Mouse (Mus musculus): ENCODE measurements around the gene Nav2. TPM values are rescaled to one million over a fixed set of nuclear protein-coding genes. Genes with fewer than 3 reads are reported as not detected.

Gene Nav2
- polyA plus RNA-seq, 1 experiment, result 1.3 TPM

DNA sequence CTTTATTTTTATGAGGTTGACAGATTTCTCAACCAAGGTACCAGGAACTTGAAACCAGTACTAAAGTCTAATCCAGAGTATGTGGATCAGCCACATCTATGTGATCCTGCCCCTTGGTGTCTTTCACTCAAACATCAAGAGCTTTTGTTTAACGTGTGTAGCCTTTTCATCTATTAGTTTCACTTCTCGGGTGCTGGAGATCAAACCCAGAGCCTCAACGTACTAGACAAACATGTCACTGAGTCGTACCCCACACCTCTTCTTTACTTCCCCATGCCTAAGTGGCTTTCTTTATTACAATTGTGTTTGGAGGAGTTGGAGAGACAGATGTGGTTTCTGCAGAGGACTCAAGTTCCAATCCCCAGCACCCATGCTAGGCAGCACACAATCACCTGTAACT is 512.7 kb downstream of the Nav2 start:
- TF ChIP-seq FLI1 (IDR thresholded peaks at IDR 0.05; ENCODE audit: low read length) (no peak), GATA1 (IDR thresholded peaks at IDR 0.05; ENCODE audit: borderline replicate concordance, low read length) (no peak)
- Histone ChIP-seq H3K36me3 (replicated peaks; ENCODE audit: low read length) (no peaks in the 10 kb centered on the region), H3K4me1 (no peaks in the 10 kb centered on the region; the same call in 1 of the 2 replicates), H3K9me3 (no peaks in the 10 kb centered on the region), H3K4me3 (replicated peaks) (no peak overlapping the region), H3K27me3 (replicated peaks) (no peaks in the 10 kb centered on the region)

DNA sequence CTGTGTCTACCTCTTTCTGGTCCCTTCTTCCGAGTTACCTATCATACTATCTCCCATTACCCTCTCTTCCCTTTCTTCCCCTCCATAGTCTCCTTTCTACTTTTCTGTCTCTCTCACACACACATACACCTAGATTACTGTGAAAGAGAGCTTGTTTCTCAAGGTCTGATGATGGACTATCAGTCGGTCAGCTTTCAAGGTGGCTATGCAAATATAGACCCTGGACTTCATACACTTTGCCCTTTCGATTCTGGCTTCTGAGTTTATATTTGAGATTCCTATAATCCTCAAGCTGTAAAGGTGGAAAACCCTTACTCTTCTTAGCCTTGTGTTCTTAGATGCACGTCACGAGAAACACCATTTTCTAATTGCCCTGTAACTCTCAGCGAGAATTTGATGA is 515.4 kb downstream of the Nav2 start:
- no peak for TF ChIP-seq FLI1 (IDR thresholded peaks at IDR 0.05; ENCODE audit: low read length)
- TF ChIP-seq GATA1 (IDR thresholded peaks at IDR 0.05; ENCODE audit: borderline replicate concordance, low read length), result no peak
- Histone ChIP-seq H3K4me3 (replicated peaks) (no peak overlapping the region), H3K27me3 (replicated peaks) (no peaks in the 10 kb centered on the region), H3K9me3 (no peaks in the 10 kb centered on the region), H3K4me1 (no peaks in the 10 kb centered on the region; the same call in 1 of the 2 replicates), H3K36me3 (replicated peaks; ENCODE audit: low read length) (no peaks in the 10 kb centered on the region)

DNA sequence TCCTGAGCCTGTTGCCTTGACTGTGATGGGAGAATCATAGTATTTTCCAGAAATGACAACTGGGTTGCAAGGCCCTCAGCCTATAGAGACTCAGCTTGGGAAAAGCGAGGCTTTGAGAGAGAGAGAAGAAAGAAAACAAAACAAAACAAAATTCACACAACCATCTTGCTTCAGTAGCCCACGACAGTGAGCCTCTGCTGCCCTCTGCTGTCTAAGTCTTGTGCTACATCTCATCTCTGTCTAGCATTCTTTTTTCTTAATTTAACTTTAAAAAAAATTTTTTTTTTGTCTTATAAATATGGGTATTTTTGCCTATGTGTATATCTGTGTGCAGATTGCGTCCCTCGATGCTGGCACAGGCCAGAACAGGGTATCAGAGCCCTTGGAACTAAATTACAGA is 517.5 kb downstream of the Nav2 start:
- H3K4me3 ChIP-seq (replicated peaks), result no peak overlapping the region
- no peaks in the 10 kb centered on the region for H3K36me3 ChIP-seq (replicated peaks; ENCODE audit: low read length)
- H3K27me3 ChIP-seq (replicated peaks), result no peaks in the 10 kb centered on the region
- H3K9me3 ChIP-seq, result no peaks in the 10 kb centered on the region
- no peak for TF ChIP-seq GATA1 (IDR thresholded peaks at IDR 0.05; ENCODE audit: borderline replicate concordance, low read length)
- no peak for TF ChIP-seq FLI1 (IDR thresholded peaks at IDR 0.05; ENCODE audit: low read length)
- H3K4me1 ChIP-seq, result no peaks in the 10 kb centered on the region; the same call in 1 of the 2 replicates

- no peaks in the 10 kb centered on the region for H3K27me3 ChIP-seq (replicated peaks)
- no peaks in the 10 kb centered on the region for H3K36me3 ChIP-seq (replicated peaks; ENCODE audit: low read length)
- H3K4me3 ChIP-seq (replicated peaks), result no peak overlapping the region
- H3K4me1 ChIP-seq, result no peaks in the 10 kb centered on the region; the same call in 1 of the 2 replicates
- H3K9me3 ChIP-seq, result peaks cover 4% of the 10 kb centered on the region; the same call in 1 of the 2 replicates
- TF ChIP-seq GATA1 (IDR thresholded peaks at IDR 0.05; ENCODE audit: borderline replicate concordance, low read length) (no peak), FLI1 (IDR thresholded peaks at IDR 0.05; ENCODE audit: low read length) (no peak)
Measured at GRCm38 (mm10) chr7:49427843-49428242, 519.3 kb downstream of the Nav2 start.

GRCm38 (mm10) chr7:49428947-49429346 is 520.4 kb downstream of the Nav2 start:
- Histone ChIP-seq H3K9me3 (peaks cover 7% of the 10 kb centered on the region), H3K36me3 (replicated peaks; ENCODE audit: low read length) (no peaks in the 10 kb centered on the region), H3K27me3 (replicated peaks) (no peaks in the 10 kb centered on the region), H3K4me3 (replicated peaks) (no peak overlapping the region), H3K4me1 (no peaks in the 10 kb centered on the region; the same call in 1 of the 2 replicates)
- TF ChIP-seq FLI1 (IDR thresholded peaks at IDR 0.05; ENCODE audit: low read length), result no peak
- TF ChIP-seq GATA1 (IDR thresholded peaks at IDR 0.05; ENCODE audit: borderline replicate concordance, low read length), result no peak

DNA sequence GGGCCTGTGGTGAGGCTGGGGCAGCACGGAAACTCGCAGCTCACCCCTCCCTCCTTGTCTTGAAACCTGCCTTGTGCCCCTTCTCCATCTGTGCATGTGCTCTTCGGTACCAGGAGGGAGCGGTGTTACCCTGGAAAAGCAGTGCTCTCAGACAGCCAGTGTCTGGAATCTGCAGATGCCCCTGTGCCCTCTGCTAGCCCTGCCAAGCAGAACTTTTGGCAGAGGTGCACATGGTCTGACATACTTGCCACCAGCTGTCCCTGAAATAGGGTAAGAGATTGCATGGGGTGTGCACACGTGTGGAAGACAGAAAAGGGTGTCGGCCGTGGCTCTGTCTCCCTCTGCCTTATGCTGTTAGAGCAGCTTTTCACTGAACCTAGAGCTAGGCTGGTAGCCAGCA is 522.3 kb downstream of the Nav2 start:
- TF ChIP-seq FLI1 (IDR thresholded peaks at IDR 0.05; ENCODE audit: low read length) (no peak), GATA1 (IDR thresholded peaks at IDR 0.05; ENCODE audit: borderline replicate concordance, low read length) (no peak)
- Histone ChIP-seq H3K36me3 (replicated peaks; ENCODE audit: low read length) (no peaks in the 10 kb centered on the region), H3K4me3 (replicated peaks) (no peak overlapping the region), H3K9me3 (peaks cover 7% of the 10 kb centered on the region), H3K27me3 (replicated peaks) (no peaks in the 10 kb centered on the region), H3K4me1 (no peaks in the 10 kb centered on the region; the same call in 1 of the 2 replicates)

DNA sequence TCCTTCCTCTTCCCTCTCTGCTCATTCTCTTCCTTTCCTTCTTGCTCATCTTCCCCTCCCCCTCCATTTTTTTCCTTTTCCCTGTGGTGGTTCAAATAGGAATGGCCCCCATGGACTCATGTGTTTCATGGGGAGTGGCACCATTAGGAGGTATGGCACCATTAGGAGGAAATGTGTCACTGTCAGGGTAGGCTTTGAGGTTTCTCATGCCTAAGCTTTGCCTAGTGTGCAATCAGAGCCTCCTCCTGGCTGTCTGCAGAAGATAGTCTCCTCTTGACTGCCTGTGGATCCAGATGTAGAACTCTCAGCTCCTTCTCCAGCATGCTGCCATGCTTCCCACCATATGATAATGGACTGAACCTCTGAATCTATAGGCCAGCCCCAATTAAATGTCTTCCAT is 525.4 kb downstream of the Nav2 start:
- no peaks in the 10 kb centered on the region for H3K27me3 ChIP-seq (replicated peaks)
- H3K36me3 ChIP-seq (replicated peaks; ENCODE audit: low read length), result no peaks in the 10 kb centered on the region
- no peak overlapping the region for H3K4me3 ChIP-seq (replicated peaks)
- TF ChIP-seq FLI1 (IDR thresholded peaks at IDR 0.05; ENCODE audit: low read length) (no peak), GATA1 (IDR thresholded peaks at IDR 0.05; ENCODE audit: borderline replicate concordance, low read length) (no peak)
- H3K9me3 ChIP-seq, result peaks cover 7% of the 10 kb centered on the region
- H3K4me1 ChIP-seq, result peaks cover 6% of the 10 kb centered on the region; the same call in 1 of the 2 replicates

GRCm38 (mm10) chr7:49436492-49436891 is 528.0 kb downstream of the Nav2 start:
- no peak overlapping the region for H3K4me3 ChIP-seq (replicated peaks)
- no peak for TF ChIP-seq FLI1 (IDR thresholded peaks at IDR 0.05; ENCODE audit: low read length)
- TF ChIP-seq GATA1 (IDR thresholded peaks at IDR 0.05; ENCODE audit: borderline replicate concordance, low read length), result no peak
- H3K27me3 ChIP-seq (replicated peaks), result no peaks in the 10 kb centered on the region
- H3K36me3 ChIP-seq (replicated peaks; ENCODE audit: low read length), result no peaks in the 10 kb centered on the region
- H3K4me1 ChIP-seq, result peaks cover 6% of the 10 kb centered on the region; the same call in 1 of the 2 replicates
- H3K9me3 ChIP-seq, result peaks cover 7% of the 10 kb centered on the region

- H3K4me3 ChIP-seq (replicated peaks), result no peak overlapping the region
Measured at GRCm38 (mm10) chr7:49437901-49438300, 529.4 kb downstream of the Nav2 start.

DNA sequence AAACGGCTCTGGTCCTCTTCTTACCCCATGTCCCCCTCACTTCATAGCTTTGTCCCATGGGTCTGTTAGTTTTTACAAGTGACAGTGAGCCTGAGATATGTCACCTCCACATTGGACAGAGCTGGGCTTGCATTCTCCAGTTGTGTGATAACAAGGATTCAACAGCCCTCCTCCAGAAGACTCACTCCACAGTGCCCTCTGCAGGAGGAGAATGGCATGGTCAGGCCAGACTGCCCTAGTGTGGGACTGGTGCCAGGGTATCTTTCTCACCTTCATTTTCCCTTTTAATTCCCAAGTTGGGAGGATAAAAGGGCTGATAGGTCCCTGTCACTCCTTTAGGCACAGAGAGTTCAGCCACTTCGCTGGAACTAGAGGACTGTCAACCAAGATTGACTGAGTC is 530.6 kb downstream of the Nav2 start:
- H3K4me1 ChIP-seq, result peaks cover 6% of the 10 kb centered on the region; the same call in 1 of the 2 replicates
- H3K9me3 ChIP-seq, result no peaks in the 10 kb centered on the region
- TF ChIP-seq FLI1 (IDR thresholded peaks at IDR 0.05; ENCODE audit: low read length) (no peak), GATA1 (IDR thresholded peaks at IDR 0.05; ENCODE audit: borderline replicate concordance, low read length) (no peak)
- H3K36me3 ChIP-seq (replicated peaks; ENCODE audit: low read length), result no peaks in the 10 kb centered on the region
- H3K27me3 ChIP-seq (replicated peaks), result peaks cover 3% of the 10 kb centered on the region
- H3K4me3 ChIP-seq (replicated peaks), result no peak overlapping the region

More at GRCm38 (mm10) chr7:49437901-49438300, 529.4 kb downstream of the Nav2 start:
- H3K27me3 ChIP-seq (replicated peaks), result no peaks in the 10 kb centered on the region
- peaks cover 6% of the 10 kb centered on the region; the same call in 1 of the 2 replicates for H3K4me1 ChIP-seq
- TF ChIP-seq GATA1 (IDR thresholded peaks at IDR 0.05; ENCODE audit: borderline replicate concordance, low read length) (no peak), FLI1 (IDR thresholded peaks at IDR 0.05; ENCODE audit: low read length) (no peak)
- no peaks in the 10 kb centered on the region for H3K36me3 ChIP-seq (replicated peaks; ENCODE audit: low read length)
- H3K9me3 ChIP-seq, result peaks cover 4% of the 10 kb centered on the region
